Mouse (Mus musculus): ENCODE results near the gene Olfr99. TPM values are rescaled to one million over a fixed set of nuclear protein-coding genes. Genes with fewer than 3 reads are reported as not detected.

Gene Olfr99
- polyA plus RNA-seq (2014; fragmentation: Nextera tagmentation; extraction: Ambion mirVana) = not detected in 2 replicates

DNA sequence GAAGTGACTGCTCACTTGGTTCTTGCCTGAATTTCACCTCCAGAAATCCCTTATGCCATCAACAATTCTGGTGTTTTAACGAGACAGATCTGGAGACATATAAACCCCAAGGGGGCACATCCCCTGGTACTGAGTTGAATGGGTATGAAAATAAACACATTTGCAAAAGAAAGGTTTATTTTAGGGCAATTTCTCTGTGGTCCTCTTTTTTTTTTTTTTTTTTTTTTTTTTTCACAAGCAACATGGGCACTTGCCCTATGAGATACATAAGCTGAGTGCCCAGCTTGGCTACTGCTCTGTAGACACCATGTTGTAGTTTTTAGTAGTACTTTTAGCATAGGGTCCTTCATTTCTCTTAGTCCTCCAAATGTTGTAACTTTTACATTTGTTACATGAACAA, at the start of gene Olfr99:
Gene Olfr99 (minus strand): TSS at position 101 of the 400 bp plus-strand sequence.
- ATAC-seq (replicated peaks; ENCODE audit: low FRiP score) (no peak), DNase-seq (ENCODE audit: low spot score) (no peak)
- Histone ChIP-seq H3K4me3 (ENCODE audit: low read depth, low read length) (no peak within 1 kb of the TSS), H3K4me1 (replicated peaks; ENCODE audit: control insufficient read depth, insufficient read depth, low read length) (no peaks in the 10 kb centered on the region), H3K9me3 (ENCODE audit: control insufficient read depth, low read length) (no peaks in the 10 kb centered on the region), H3K27me3 (ENCODE audit: control insufficient read depth, insufficient read depth, low read length) (no peaks in the 10 kb centered on the region), H3K4me2 (ENCODE audit: low read depth, low read length, severe bottlenecking) (no peak within 1 kb of the TSS), H3K27ac (ENCODE audit: low read depth, low read length) (no peak within 1 kb of the TSS), H3K9ac (ENCODE audit: low read length) (no peak within 1 kb of the TSS), H3K36me3 (ENCODE audit: control insufficient read depth, insufficient read depth, low read length) (no peaks in the 10 kb centered on the region)
- 68% methylated on average over 1 of the region's 1 CpGs for WGBS

DNA sequence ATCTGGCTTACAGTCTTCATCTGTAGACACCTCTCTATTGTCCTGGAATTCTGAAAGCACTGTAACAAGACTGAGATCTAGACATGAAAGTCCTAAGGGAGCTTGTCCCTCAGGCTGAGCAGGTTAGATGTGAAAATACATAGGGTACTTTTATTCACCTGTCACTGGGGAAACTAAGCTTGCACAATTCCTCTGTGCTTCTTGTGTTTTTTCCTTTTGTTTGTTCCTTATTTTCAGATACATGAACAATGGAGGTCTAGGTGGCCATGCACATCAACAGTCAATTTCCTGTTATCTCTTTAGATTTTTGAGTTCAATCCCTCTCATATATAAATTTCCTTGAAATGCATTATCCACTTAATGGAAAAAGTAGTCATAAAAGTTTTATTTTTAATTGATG, 33.7 kb upstream of the Olfr99 start, which contains the start of gene Olfr102:
Gene Olfr102 (minus strand): TSS at position 101 of the 400 bp plus-strand sequence.
- H3K36me3 ChIP-seq (ENCODE audit: control insufficient read depth, insufficient read depth, low read length) = no peaks in the 10 kb centered on the region
- H3K4me3 ChIP-seq (ENCODE audit: low read depth, low read length) = no peak within 1 kb of the TSS
- no peaks in the 10 kb centered on the region for H3K9me3 ChIP-seq (ENCODE audit: control insufficient read depth, low read length)
- no peak within 1 kb of the TSS for H3K27ac ChIP-seq (ENCODE audit: low read depth, low read length)
- ATAC-seq (replicated peaks; ENCODE audit: low FRiP score) (no peak), DNase-seq (ENCODE audit: low spot score) (no peak)
- H3K4me2 ChIP-seq (ENCODE audit: low read depth, low read length, severe bottlenecking) = no peak within 1 kb of the TSS
- H3K4me1 ChIP-seq (replicated peaks; ENCODE audit: control insufficient read depth, insufficient read depth, low read length) = no peaks in the 10 kb centered on the region
- no peak within 1 kb of the TSS for H3K9ac ChIP-seq (ENCODE audit: low read length)
- H3K27me3 ChIP-seq (ENCODE audit: control insufficient read depth, insufficient read depth, low read length) = no peaks in the 10 kb centered on the region

- Histone ChIP-seq H3K36me3 (ENCODE audit: control insufficient read depth, insufficient read depth, low read length) (no peaks in the 10 kb centered on the region), H3K9me3 (ENCODE audit: control insufficient read depth, low read length) (no peaks in the 10 kb centered on the region), H3K4me2 (ENCODE audit: low read depth, low read length, severe bottlenecking) (no peak overlapping the region), H3K27ac (ENCODE audit: low read depth, low read length) (no peak overlapping the region), H3K9ac (ENCODE audit: low read length) (no peak overlapping the region), H3K27me3 (ENCODE audit: control insufficient read depth, insufficient read depth, low read length) (no peaks in the 10 kb centered on the region), H3K4me3 (ENCODE audit: low read depth, low read length) (no peak overlapping the region), H3K4me1 (replicated peaks; ENCODE audit: control insufficient read depth, insufficient read depth, low read length) (no peaks in the 10 kb centered on the region)
- ATAC-seq (replicated peaks; ENCODE audit: low FRiP score) = no peak
- 62% methylated on average over 2 of the region's 2 CpGs for WGBS
- DNase-seq (ENCODE audit: low spot score) = no peak
Observed at GRCm38 (mm10) chr17:37310146-37310699, 27.0 kb upstream of the Olfr99 start.

GRCm38 (mm10) chr17:37308483-37308882, 25.2 kb upstream of the Olfr99 start:
- Histone ChIP-seq H3K9me3 (ENCODE audit: control insufficient read depth, low read length) (no peaks in the 10 kb centered on the region), H3K36me3 (ENCODE audit: control insufficient read depth, insufficient read depth, low read length) (no peaks in the 10 kb centered on the region), H3K4me3 (ENCODE audit: low read depth, low read length) (no peak overlapping the region), H3K4me1 (replicated peaks; ENCODE audit: control insufficient read depth, insufficient read depth, low read length) (no peaks in the 10 kb centered on the region), H3K9ac (ENCODE audit: low read length) (no peak overlapping the region), H3K27me3 (ENCODE audit: control insufficient read depth, insufficient read depth, low read length) (no peaks in the 10 kb centered on the region), H3K4me2 (ENCODE audit: low read depth, low read length, severe bottlenecking) (no peak overlapping the region), H3K27ac (ENCODE audit: low read depth, low read length) (no peak overlapping the region)
- WGBS = 48% methylated on average over 4 of the region's 4 CpGs
- DNase-seq (ENCODE audit: low spot score) (no peak), ATAC-seq (replicated peaks; ENCODE audit: low FRiP score) (no peak)

DNA sequence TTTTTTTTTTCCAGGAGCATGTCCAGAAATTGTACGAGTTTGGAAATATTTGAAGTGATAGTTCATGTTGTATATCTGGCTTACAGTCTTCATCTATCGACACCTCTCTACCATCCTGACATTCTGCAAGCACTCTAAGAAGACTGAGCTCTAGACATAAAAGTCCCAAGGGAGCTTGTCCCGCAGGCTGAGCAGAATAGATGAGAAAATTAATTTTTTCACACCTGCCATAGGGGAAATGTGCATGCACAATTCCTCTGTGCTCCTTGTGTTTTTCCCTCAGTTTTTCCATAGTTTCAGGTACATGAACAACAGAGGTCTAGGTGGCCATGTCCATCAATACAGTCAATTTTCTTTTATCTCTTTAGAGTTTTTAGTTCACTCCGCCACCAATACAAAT, 21.0 kb upstream of the Olfr99 start, which contains the start of gene Olfr101:
Gene Olfr101 (minus strand): TSS at position 101 of the 400 bp plus-strand sequence.
- no peaks in the 10 kb centered on the region for H3K27me3 ChIP-seq (ENCODE audit: control insufficient read depth, insufficient read depth, low read length)
- 85% methylated on average over 4 of the region's 4 CpGs for WGBS
- no peak within 1 kb of the TSS for H3K4me2 ChIP-seq (ENCODE audit: low read depth, low read length, severe bottlenecking)
- ATAC-seq (replicated peaks; ENCODE audit: low FRiP score) = no peak
- H3K36me3 ChIP-seq (ENCODE audit: control insufficient read depth, insufficient read depth, low read length) = no peaks in the 10 kb centered on the region
- H3K4me1 ChIP-seq (replicated peaks; ENCODE audit: control insufficient read depth, insufficient read depth, low read length) = no peaks in the 10 kb centered on the region
- no peak within 1 kb of the TSS for H3K27ac ChIP-seq (ENCODE audit: low read depth, low read length)
- no peak within 1 kb of the TSS for H3K9ac ChIP-seq (ENCODE audit: low read length)
- H3K9me3 ChIP-seq (ENCODE audit: control insufficient read depth, low read length) = no peaks in the 10 kb centered on the region
- no peak for DNase-seq (ENCODE audit: low spot score)
- H3K4me3 ChIP-seq (ENCODE audit: low read depth, low read length) = no peak within 1 kb of the TSS

DNA sequence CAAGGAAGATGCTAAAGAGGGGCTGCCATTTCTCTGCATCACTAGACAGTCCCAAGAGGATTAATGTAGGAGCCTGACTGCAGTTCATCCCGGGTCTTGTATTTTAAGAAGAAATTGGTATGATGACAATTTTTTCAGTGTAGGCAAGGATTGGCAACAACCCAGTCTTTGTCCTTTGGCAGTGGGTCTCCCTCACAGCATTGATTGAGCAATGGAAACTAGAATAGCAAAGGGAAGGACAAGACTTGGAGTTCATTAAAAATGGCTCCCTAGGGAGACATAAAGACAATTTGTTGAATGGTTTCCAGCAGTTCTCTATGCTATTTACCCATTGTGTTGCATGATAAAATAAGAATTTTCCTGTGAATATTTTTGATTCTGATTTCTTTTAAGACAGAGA, 2.9 kb downstream of the Olfr99 start:
- Histone ChIP-seq H3K36me3 (ENCODE audit: control insufficient read depth, insufficient read depth, low read length) (no peaks in the 10 kb centered on the region), H3K4me2 (ENCODE audit: low read depth, low read length, severe bottlenecking) (no peak overlapping the region), H3K27ac (ENCODE audit: low read depth, low read length) (no peak overlapping the region), H3K4me3 (ENCODE audit: low read depth, low read length) (no peak overlapping the region), H3K9ac (ENCODE audit: low read length) (no peak overlapping the region), H3K27me3 (ENCODE audit: control insufficient read depth, insufficient read depth, low read length) (no peaks in the 10 kb centered on the region), H3K4me1 (replicated peaks; ENCODE audit: control insufficient read depth, insufficient read depth, low read length) (no peaks in the 10 kb centered on the region), H3K9me3 (ENCODE audit: control insufficient read depth, low read length) (no peaks in the 10 kb centered on the region)
- DNase-seq (ENCODE audit: low spot score) (no peak), ATAC-seq (replicated peaks; ENCODE audit: low FRiP score) (no peak)
- WGBS = 84% methylated on average over 1 of the region's 1 CpGs

- no peaks in the 10 kb centered on the region for H3K4me1 ChIP-seq (replicated peaks; ENCODE audit: control insufficient read depth, insufficient read depth, low read length)
- no peak overlapping the region for H3K27ac ChIP-seq (ENCODE audit: low read depth, low read length)
- H3K9ac ChIP-seq (ENCODE audit: low read length) = no peak overlapping the region
- H3K36me3 ChIP-seq (ENCODE audit: control insufficient read depth, insufficient read depth, low read length) = no peaks in the 10 kb centered on the region
- H3K9me3 ChIP-seq (ENCODE audit: control insufficient read depth, low read length) = no peaks in the 10 kb centered on the region
- no peak overlapping the region for H3K4me3 ChIP-seq (ENCODE audit: low read depth, low read length)
- no peak overlapping the region for H3K4me2 ChIP-seq (ENCODE audit: low read depth, low read length, severe bottlenecking)
- ATAC-seq (replicated peaks; ENCODE audit: low FRiP score) (no peak), DNase-seq (ENCODE audit: low spot score) (no peak)
- H3K27me3 ChIP-seq (ENCODE audit: control insufficient read depth, insufficient read depth, low read length) = no peaks in the 10 kb centered on the region
Observed at GRCm38 (mm10) chr17:37276573-37276972, 6.7 kb downstream of the Olfr99 start.

GRCm38 (mm10) chr17:37275626-37276248, 7.5 kb downstream of the Olfr99 start:
- ATAC-seq (replicated peaks; ENCODE audit: low FRiP score) (no peak), DNase-seq (ENCODE audit: low spot score) (no peak)
- Histone ChIP-seq H3K36me3 (ENCODE audit: control insufficient read depth, insufficient read depth, low read length) (no peaks in the 10 kb centered on the region), H3K4me1 (replicated peaks; ENCODE audit: control insufficient read depth, insufficient read depth, low read length) (no peaks in the 10 kb centered on the region), H3K4me3 (ENCODE audit: low read depth, low read length) (no peak overlapping the region), H3K27ac (ENCODE audit: low read depth, low read length) (no peak overlapping the region), H3K9ac (ENCODE audit: low read length) (no peak overlapping the region), H3K27me3 (ENCODE audit: control insufficient read depth, insufficient read depth, low read length) (no peaks in the 10 kb centered on the region), H3K9me3 (ENCODE audit: control insufficient read depth, low read length) (no peaks in the 10 kb centered on the region), H3K4me2 (ENCODE audit: low read depth, low read length, severe bottlenecking) (no peak overlapping the region)
- WGBS = 85% methylated on average over 2 of the region's 2 CpGs

DNA sequence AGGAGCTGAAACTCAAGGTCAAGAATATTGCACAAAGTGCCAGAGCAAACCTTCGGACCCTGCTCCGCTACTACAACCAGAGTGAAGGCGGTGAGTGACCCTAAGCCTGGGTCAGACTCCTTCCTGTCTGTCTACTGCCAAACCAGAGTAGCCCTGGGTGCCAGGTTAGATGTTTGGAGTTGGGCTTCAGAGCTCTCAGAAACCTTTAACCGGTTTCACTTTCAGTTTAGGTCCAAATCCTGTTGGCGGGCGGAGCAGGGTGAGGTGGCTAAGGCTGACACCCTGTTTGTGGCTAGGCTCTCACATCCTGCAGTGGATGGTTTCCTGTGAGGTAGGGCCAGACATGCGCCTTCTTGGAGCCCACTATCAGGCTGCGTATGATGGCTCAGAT, 12.6 kb downstream of the Olfr99 start:
- no peaks in the 10 kb centered on the region for H3K36me3 ChIP-seq (ENCODE audit: control insufficient read depth, insufficient read depth, low read length)
- no peak overlapping the region for H3K9ac ChIP-seq (ENCODE audit: low read length)
- H3K4me3 ChIP-seq (ENCODE audit: low read depth, low read length) = peak overlapping the region; percentile 32
- no peaks in the 10 kb centered on the region for H3K27me3 ChIP-seq (ENCODE audit: control insufficient read depth, insufficient read depth, low read length)
- H3K9me3 ChIP-seq (ENCODE audit: control insufficient read depth, low read length) = no peaks in the 10 kb centered on the region
- ATAC-seq (replicated peaks; ENCODE audit: low FRiP score) (no peak), DNase-seq (ENCODE audit: low spot score) (peak; percentile 47)
- peak overlapping the region; percentile 50 for H3K4me2 ChIP-seq (ENCODE audit: low read depth, low read length, severe bottlenecking)
- H3K4me1 ChIP-seq (replicated peaks; ENCODE audit: control insufficient read depth, insufficient read depth, low read length) = no peaks in the 10 kb centered on the region
- 68% methylated on average over 8 of the region's 8 CpGs for WGBS
- no peak overlapping the region for H3K27ac ChIP-seq (ENCODE audit: low read depth, low read length)
